Mouse (Mus musculus): ENCODE measurements around the gene Cstad. TPM values are rescaled to one million over a fixed set of nuclear protein-coding genes. Genes with fewer than 3 reads are reported as not detected.

Cstad gene
- polyA plus RNA-seq, 1 experiment from 2014 or later: 0.63 TPM

DNA sequence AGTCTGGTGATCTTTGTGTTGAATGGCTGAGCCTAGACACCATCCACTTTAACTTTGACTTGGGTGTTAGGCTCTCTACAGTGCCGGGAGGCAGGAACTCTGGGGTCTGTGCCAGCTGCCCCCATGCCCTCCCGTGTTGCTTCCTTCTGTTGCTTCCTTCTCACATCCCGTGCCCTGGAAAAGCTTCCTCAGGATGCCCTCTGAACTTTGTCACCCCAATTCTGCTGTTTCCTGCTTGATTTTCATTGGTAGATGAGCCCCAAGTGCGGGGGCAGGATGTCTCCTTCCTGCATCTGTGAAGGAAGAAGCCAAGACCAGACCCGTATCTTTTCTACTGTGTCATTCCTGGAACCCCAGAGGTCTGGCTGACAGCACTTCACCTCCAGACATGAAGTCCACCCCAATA is 41.4 kb downstream of the Cstad start:
- Histone ChIP-seq H3K36me3 (ENCODE audit: control insufficient read depth, insufficient read depth, low read length) (no peaks in the 10 kb centered on the region), H3K27me3 (ENCODE audit: control insufficient read depth, insufficient read depth, low read length) (no peaks in the 10 kb centered on the region), H3K4me2 (replicated peaks; ENCODE audit: low read depth) (no peak overlapping the region), H3K4me3 (ENCODE audit: low read depth, low read length) (no peak overlapping the region), H3K4me1 (replicated peaks; ENCODE audit: control insufficient read depth, insufficient read depth) (no peaks in the 10 kb centered on the region; the same call in 1 of the 2 replicates), H3K9me3 (ENCODE audit: control insufficient read depth, low read length) (no peaks in the 10 kb centered on the region), H3K27ac (replicated peaks) (no peak overlapping the region), H3K9ac (ENCODE audit: low read length) (no peak overlapping the region)
- no peak for TF ChIP-seq EP300 (optimal IDR thresholded peaks at IDR 0.05)
- no peak for TF ChIP-seq CTCF (IDR thresholded peaks at IDR 0.05; ENCODE audit: low read depth)
- 66% methylated on average over 5 of the region's 5 CpGs for WGBS
- no peak for ATAC-seq (ENCODE audit: low FRiP score, low TSS enrichment)
- DNase-seq (ENCODE audit: low spot score): no peak

DNA sequence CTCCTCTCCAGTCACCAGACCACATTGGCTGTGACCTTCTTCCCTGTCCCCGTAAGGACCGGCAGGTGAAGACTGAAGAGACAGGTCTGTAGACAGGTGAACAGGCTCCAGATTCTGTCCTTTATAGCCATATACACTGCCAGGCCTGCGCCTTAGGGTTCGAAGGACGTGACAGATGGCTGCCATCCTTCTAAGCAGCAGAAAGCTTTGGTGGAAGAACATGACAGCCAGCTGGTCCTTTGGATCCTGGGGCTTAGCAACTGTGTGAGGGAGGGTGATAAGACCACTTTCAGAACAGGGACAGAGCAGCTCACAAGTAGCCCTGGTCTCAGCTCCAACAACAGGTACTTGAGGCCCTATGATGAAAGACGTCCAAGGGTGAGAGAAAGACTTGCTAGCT is 43.2 kb downstream of the Cstad start:
- no peaks in the 10 kb centered on the region; the same call in 1 of the 2 replicates for H3K4me1 ChIP-seq (replicated peaks; ENCODE audit: control insufficient read depth, insufficient read depth)
- no peak overlapping the region for H3K27ac ChIP-seq (replicated peaks)
- TF ChIP-seq EP300 (optimal IDR thresholded peaks at IDR 0.05) (no peak), CTCF (IDR thresholded peaks at IDR 0.05; ENCODE audit: low read depth) (no peak)

DNA sequence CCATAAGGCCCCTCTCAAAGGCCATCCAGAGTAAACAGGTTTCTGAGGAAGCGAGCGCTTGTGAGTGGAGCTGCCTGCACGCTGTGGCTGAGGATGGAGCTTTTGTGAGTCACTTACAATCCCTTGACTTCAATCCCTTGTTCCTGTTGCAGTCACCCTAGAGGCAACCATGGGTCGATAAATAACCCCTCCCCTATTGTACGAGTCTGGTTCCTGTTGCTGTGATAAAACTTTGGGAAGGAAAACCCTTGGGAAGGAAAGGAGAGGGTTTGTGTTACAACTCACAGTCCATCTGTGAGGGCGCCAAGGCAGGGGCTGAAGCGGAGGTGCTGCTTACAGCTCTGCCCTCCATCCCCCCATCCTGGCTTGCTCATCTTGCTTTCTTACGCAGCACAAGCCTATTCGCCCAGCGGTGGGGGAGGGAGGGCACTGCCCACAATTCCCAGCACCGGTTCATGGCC is 45.2 kb downstream of the Cstad start:
- no peak overlapping the region for H3K4me3 ChIP-seq (ENCODE audit: low read depth, low read length)
- H3K4me2 ChIP-seq (replicated peaks; ENCODE audit: low read depth): 0 out of 2 replicates have a peak overlapping the region, but pooled peaks have one; percentile 6
- H3K9me3 ChIP-seq (ENCODE audit: control insufficient read depth, low read length): no peaks in the 10 kb centered on the region
- H3K27me3 ChIP-seq (ENCODE audit: control insufficient read depth, insufficient read depth, low read length): no peaks in the 10 kb centered on the region
- H3K36me3 ChIP-seq (ENCODE audit: control insufficient read depth, insufficient read depth, low read length): no peaks in the 10 kb centered on the region
- 12% methylated on average over 11 of the region's 11 CpGs for WGBS
- no peak for TF ChIP-seq EP300 (optimal IDR thresholded peaks at IDR 0.05)
- no peak for TF ChIP-seq CTCF (IDR thresholded peaks at IDR 0.05; ENCODE audit: low read depth)
- H3K9ac ChIP-seq (ENCODE audit: low read length): no peak overlapping the region
- DNase-seq (ENCODE audit: low spot score) (peak; percentile 38), ATAC-seq (ENCODE audit: low FRiP score, low TSS enrichment) (peak; percentile 72)
- H3K27ac ChIP-seq (replicated peaks): peak overlapping the region; percentile 58
- no peaks in the 10 kb centered on the region; the same call in 1 of the 2 replicates for H3K4me1 ChIP-seq (replicated peaks; ENCODE audit: control insufficient read depth, insufficient read depth)

More for the DNA sequence above, 43.2 kb downstream of the Cstad start:
- Histone ChIP-seq H3K27me3 (ENCODE audit: control insufficient read depth, insufficient read depth, low read length) (no peaks in the 10 kb centered on the region), H3K9me3 (ENCODE audit: control insufficient read depth, low read length) (no peaks in the 10 kb centered on the region), H3K36me3 (ENCODE audit: control insufficient read depth, insufficient read depth, low read length) (no peaks in the 10 kb centered on the region), H3K4me3 (ENCODE audit: low read depth, low read length) (no peak overlapping the region), H3K9ac (ENCODE audit: low read length) (no peak overlapping the region), H3K4me2 (replicated peaks; ENCODE audit: low read depth) (no peak overlapping the region)
- ATAC-seq (ENCODE audit: low FRiP score, low TSS enrichment): no peak
- WGBS: 87% methylated on average over 6 of the region's 6 CpGs
- no peak for DNase-seq (ENCODE audit: low spot score)

DNA sequence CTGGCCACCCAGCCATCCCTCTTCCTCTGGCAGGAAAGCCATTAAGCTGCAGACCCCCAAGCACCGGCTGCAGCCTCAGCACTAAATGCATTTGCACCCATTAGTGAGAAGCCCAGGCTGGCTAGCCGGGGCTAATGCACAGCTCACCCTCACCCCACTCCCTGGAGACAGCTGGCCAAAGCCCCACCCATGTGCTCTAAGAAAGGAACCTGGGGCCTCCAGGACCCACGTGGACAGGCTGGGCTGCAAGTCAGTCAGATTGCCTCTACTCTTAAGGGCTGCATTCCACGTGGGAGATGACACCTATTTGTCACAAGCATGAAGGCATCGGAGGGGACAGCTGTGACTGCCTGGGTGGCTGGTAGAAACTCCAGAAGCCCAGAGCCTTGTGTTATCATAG is 48.0 kb downstream of the Cstad start:
- H3K4me1 ChIP-seq (replicated peaks; ENCODE audit: control insufficient read depth, insufficient read depth): peaks cover 5% of the 10 kb centered on the region
- ATAC-seq (ENCODE audit: low FRiP score, low TSS enrichment) (no peak), DNase-seq (ENCODE audit: low spot score) (peak; percentile 53)
- no peaks in the 10 kb centered on the region for H3K9me3 ChIP-seq (ENCODE audit: control insufficient read depth, low read length)
- no peaks in the 10 kb centered on the region for H3K27me3 ChIP-seq (ENCODE audit: control insufficient read depth, insufficient read depth, low read length)
- 18% methylated on average over 5 of the region's 5 CpGs for WGBS
- H3K4me2 ChIP-seq (replicated peaks; ENCODE audit: low read depth): no peak overlapping the region
- no peak overlapping the region for H3K27ac ChIP-seq (replicated peaks)
- no peaks in the 10 kb centered on the region for H3K36me3 ChIP-seq (ENCODE audit: control insufficient read depth, insufficient read depth, low read length)
- no peak overlapping the region for H3K9ac ChIP-seq (ENCODE audit: low read length)
- TF ChIP-seq CTCF (IDR thresholded peaks at IDR 0.05; ENCODE audit: low read depth): no peak
- TF ChIP-seq EP300 (optimal IDR thresholded peaks at IDR 0.05): no peak
- H3K4me3 ChIP-seq (ENCODE audit: low read depth, low read length): no peak overlapping the region

DNA sequence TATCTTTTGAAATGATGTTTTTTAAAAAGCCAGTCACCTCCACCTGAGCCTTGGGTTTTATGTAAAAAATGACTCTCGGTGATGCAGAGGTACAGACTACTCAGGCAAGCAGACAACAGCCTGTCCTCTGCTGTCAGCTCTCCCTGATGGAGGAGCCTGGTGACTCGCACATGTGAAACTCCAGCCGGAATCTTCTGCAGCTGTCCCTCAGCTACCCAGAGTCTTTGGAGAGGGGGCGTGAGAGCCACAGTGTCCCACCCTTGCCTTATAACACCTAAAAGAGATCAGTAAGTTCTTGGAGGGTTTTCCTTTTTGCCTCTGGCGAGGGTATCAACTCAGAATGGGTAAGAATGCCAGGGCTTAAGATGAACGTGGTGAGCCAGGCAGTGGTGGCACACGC is 48.6 kb downstream of the Cstad start:
- Histone ChIP-seq H3K4me1 (replicated peaks; ENCODE audit: control insufficient read depth, insufficient read depth) (peaks cover 7% of the 10 kb centered on the region), H3K4me2 (replicated peaks; ENCODE audit: low read depth) (no peak overlapping the region), H3K27ac (replicated peaks) (no peak overlapping the region), H3K9me3 (ENCODE audit: control insufficient read depth, low read length) (no peaks in the 10 kb centered on the region), H3K4me3 (ENCODE audit: low read depth, low read length) (no peak overlapping the region), H3K9ac (ENCODE audit: low read length) (no peak overlapping the region), H3K36me3 (ENCODE audit: control insufficient read depth, insufficient read depth, low read length) (no peaks in the 10 kb centered on the region), H3K27me3 (ENCODE audit: control insufficient read depth, insufficient read depth, low read length) (no peaks in the 10 kb centered on the region)
- TF ChIP-seq CTCF (IDR thresholded peaks at IDR 0.05; ENCODE audit: low read depth) (no peak), EP300 (optimal IDR thresholded peaks at IDR 0.05) (no peak)
- ATAC-seq (ENCODE audit: low FRiP score, low TSS enrichment) (no peak), DNase-seq (ENCODE audit: low spot score) (no peak)
- WGBS: 68% methylated on average over 7 of the region's 7 CpGs

DNA sequence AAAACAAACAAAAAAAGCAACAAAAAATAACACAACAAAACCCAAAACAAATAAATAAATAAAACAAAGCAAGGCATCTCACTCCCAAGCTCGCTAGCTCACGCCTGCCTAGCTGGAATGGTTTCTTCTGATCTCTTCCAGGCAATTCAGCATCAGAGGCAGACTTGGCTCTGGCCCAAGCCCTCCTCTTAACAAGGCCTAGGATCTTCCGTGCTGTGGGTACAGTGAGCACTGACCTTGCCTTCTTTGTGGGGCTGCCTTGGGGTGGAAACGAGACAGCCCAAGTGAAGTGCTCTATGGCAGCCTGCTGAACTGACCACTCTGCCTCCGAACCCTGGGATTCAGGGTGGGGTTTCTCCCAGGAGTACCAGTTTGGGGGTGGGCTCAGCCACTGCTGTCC is 52.0 kb downstream of the Cstad start:
- 25% methylated on average over 5 of the region's 5 CpGs for WGBS
- Histone ChIP-seq H3K36me3 (ENCODE audit: control insufficient read depth, insufficient read depth, low read length) (no peaks in the 10 kb centered on the region), H3K9ac (ENCODE audit: low read length) (peak overlapping the region; percentile 36; the same call in 1 of the 2 replicates), H3K9me3 (ENCODE audit: control insufficient read depth, low read length) (no peaks in the 10 kb centered on the region), H3K4me2 (replicated peaks; ENCODE audit: low read depth) (no peak overlapping the region), H3K4me1 (replicated peaks; ENCODE audit: control insufficient read depth, insufficient read depth) (peaks cover 7% of the 10 kb centered on the region; the same call in 1 of the 2 replicates), H3K27me3 (ENCODE audit: control insufficient read depth, insufficient read depth, low read length) (no peaks in the 10 kb centered on the region), H3K4me3 (ENCODE audit: low read depth, low read length) (no peak overlapping the region), H3K27ac (replicated peaks) (peak overlapping the region; percentile 61)
- no peak for ATAC-seq (ENCODE audit: low FRiP score, low TSS enrichment)
- peak; percentile 56 for DNase-seq (ENCODE audit: low spot score)
- no peak for TF ChIP-seq CTCF (IDR thresholded peaks at IDR 0.05; ENCODE audit: low read depth)
- TF ChIP-seq EP300 (optimal IDR thresholded peaks at IDR 0.05): no peak
